Mouse (Mus musculus): ENCODE results near the gene Retreg1. TPM values are rescaled to one million over a fixed set of nuclear protein-coding genes. Genes with fewer than 3 reads are reported as not detected.
A peak's percentile ranks its signal among the peaks of the same experiment; 100 is the strongest.
"Not testable (repeated sequence)": the region's sequence is repeated elsewhere in the genome, so short reads cannot be mapped to it uniquely, and the experiment has no call there.

Gene Retreg1
- total RNA-seq, 2 experiments from 2014 or later = 101 to 102 TPM

GRCm38 (mm10) chr15:25984734-25985492 lies 141.9 kb downstream of the Retreg1 start:
- DNase-seq (ENCODE audit: low spot score in 2 of 2) = peak in 1 of 2 experiments; percentile 16

- peak in 1 of 2 experiments; percentile 37 for DNase-seq (ENCODE audit: low spot score in 2 of 2)
Measured at GRCm38 (mm10) chr15:25992992-25993727, 150.2 kb downstream of the Retreg1 start.

- no peak for DNase-seq (ENCODE audit: low spot score in 2 of 2)
Measured at GRCm38 (mm10) chr15:25995521-25995920, 152.5 kb downstream of the Retreg1 start.

GRCm38 (mm10) chr15:25999545-25999944 lies 156.6 kb downstream of the Retreg1 start:
- DNase-seq (ENCODE audit: low spot score in 2 of 2) = not testable (repeated sequence)

GRCm38 (mm10) chr15:26008621-26009020 lies 165.6 kb downstream of the Retreg1 start:
- DNase-seq (ENCODE audit: low spot score in 2 of 2) = no peak

- DNase-seq (ENCODE audit: low spot score in 2 of 2) = no peak
Measured at GRCm38 (mm10) chr15:26012891-26013290, 169.9 kb downstream of the Retreg1 start.

GRCm38 (mm10) chr15:26015979-26016665 lies 173.1 kb downstream of the Retreg1 start:
- peak in 1 of 2 experiments; percentile 10 for DNase-seq (ENCODE audit: low spot score in 2 of 2)

GRCm38 (mm10) chr15:26021721-26022120 lies 178.7 kb downstream of the Retreg1 start:
- DNase-seq (ENCODE audit: low spot score in 2 of 2) = no peak

GRCm38 (mm10) chr15:26022636-26023035 lies 179.7 kb downstream of the Retreg1 start:
- no peak for DNase-seq (ENCODE audit: low spot score in 2 of 2)

Small RNAs within 50 kb of the gene (microRNA-seq; reads per million reads assigned to microRNA genes)
- not detected for gene Mir7212

Other genes starting within 250 kb of the Retreg1 start
- 10 to 100 TPM; 71.0 to 72.9 TPM for gene Myo10, start 220.7 kb upstream of the Retreg1 start, total RNA-seq (2021)
- 10 to 100 TPM; 29.5 to 35.4 TPM for gene Zfp622, start 141.2 kb downstream of the Retreg1 start, total RNA-seq (2021)